Mouse (Mus musculus): Measurements from ENCODE around the gene Trim41.
"Not testable (repeated sequence)": the region's sequence is repeated elsewhere in the genome, so short reads cannot be mapped to it uniquely, and the experiment has no call there.

The Trim41 gene

DNA sequence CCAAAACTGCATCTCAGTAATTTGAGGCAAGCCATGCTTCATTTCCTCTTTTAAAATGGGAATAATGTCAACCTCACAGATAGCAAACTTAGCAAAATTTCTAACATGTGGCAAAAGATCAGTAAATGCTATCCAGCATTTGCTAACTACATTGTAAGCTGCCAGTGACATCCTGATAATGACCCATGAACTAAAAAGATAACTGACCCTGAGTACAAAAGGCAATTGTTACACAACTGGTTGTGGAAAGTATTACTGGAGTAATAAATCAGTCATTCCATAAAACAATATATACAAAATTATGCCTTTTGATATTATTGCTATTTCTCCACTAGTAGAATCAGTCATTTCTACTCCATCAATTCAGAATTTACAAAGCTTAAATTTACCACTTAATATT, 3.4 kb downstream of the Trim41 start:
- ATAC-seq (ENCODE audit: low TSS enrichment): no peak

DNA sequence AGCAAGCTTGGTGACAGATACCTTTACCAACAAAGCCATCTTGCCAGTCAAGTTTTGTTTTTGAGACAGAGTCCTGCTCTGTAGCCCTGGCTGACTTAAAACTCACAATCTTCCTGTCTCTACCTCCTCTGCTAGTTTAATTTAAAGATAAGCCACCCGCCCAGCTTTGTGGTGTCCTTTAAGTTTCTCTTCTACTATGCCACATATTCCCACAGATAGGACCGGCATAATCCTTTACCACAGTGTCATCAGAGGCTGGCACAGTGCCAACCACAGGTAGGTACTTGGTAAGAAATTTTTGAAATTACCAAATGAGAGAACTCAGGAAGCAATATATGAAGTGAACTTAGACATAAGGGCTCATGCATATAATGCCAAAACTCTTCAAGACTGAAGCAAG, 7.0 kb downstream of the Trim41 start:
- no peak for ATAC-seq (ENCODE audit: low TSS enrichment)

DNA sequence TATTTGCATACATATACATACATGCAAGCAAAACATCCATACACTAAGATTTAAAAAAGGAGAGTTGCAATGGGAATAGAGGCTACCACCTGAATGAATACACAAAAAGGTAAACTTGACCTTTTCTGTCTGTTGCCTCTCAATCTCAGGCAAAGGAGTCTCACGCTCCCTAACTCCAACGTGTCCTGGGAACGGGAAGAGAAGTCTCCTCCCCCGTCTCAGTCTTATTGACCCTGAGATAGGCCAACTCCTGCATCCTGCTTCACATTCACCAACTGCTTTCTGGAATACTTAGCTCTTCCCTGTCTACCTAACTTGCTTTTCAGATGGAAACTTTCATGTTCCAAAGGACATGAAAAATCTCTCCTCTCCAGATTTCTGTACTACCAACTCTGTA, 7.7 kb downstream of the Trim41 start:
- no peak for ATAC-seq (ENCODE audit: low TSS enrichment)

DNA sequence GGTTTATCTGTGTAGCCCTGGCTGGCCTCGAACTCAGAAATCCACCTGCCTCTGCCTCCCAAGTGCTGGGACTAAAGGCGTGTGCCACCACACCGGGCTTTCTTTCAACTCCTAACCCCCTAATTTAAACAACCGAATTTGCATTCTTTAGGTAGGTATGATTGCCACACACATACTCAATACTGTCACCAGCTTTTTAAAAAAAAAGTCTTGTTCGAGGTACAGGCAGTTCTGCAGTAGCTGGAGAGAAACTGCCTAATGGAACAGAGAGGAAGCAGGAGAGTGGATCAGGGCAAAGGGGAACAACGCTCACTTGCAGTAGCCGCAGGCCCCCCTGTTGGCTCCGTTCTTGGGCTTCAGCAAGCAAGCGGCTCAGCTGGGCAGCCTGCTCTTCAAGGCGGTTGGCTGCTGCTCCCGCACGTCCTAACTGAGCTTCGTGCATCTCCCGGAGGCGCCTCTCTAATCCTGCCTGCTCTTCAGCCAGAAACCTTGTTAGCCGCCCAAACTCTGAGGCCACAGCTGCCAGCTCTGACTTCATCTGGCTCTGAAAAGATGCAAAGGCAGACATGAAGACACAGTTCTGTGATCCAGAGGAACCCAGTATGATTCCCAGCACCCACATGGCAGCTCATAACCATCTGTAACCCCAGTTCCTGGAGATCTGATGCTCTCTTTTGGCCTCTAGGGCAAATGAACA, 8.3 kb downstream of the Trim41 start:
- ATAC-seq (ENCODE audit: low TSS enrichment): peak; percentile 44; the same call in 1 of the 2 replicates

DNA sequence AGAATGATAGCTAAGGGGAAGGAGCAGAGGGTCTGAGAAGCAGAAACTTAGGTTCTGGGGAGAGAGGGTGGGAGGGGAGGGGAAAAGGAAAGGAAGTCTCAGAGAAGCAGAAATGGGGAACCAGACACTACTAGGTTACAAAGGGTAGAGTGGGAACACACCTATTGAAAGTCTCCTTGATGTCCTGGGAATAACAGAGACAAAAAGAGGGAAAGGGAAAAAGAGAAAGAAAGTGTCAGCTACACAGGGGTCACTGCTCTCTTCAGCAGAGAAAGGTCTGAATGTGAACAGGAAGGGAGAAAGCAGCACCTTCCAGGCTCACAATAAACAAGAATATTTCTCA, 8.9 kb downstream of the Trim41 start:
- ATAC-seq (ENCODE audit: low TSS enrichment): no peak

DNA sequence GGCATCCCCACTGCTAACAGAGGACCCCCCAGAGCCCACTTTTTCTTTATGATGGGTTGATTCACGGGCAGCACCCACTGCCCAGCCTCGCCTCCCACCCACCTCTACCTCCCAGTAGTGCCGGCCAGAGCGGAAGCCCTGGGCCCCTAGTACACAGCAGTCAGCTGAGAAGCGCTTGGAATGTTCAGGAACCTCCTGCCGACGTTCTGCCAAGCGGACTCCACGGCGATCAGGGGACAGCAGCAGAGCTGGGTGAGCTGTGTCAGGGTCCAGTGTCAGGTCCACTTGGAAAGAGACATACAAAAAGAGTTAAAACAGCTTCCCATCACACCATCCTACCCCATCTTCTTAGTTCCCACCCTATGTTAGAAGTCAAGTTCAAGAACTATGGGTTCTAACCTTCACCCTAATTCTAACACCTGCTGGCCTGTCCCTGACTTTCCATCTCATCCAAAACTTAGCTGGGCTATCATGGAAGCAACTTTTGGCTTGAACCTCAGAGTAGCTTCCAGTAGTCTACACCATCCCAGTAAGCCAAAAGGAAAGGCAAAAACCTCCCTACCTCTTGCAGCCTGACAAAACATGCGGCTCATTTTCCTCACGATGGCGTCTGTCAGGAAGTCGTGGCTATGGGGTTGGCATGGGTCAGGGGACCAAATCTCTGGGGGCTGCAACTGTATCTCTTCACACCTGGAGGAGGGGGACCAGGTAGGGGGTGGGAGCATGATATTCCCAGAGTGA, 9.4 kb downstream of the Trim41 start:
- ATAC-seq (ENCODE audit: low TSS enrichment): peak; percentile 20

DNA sequence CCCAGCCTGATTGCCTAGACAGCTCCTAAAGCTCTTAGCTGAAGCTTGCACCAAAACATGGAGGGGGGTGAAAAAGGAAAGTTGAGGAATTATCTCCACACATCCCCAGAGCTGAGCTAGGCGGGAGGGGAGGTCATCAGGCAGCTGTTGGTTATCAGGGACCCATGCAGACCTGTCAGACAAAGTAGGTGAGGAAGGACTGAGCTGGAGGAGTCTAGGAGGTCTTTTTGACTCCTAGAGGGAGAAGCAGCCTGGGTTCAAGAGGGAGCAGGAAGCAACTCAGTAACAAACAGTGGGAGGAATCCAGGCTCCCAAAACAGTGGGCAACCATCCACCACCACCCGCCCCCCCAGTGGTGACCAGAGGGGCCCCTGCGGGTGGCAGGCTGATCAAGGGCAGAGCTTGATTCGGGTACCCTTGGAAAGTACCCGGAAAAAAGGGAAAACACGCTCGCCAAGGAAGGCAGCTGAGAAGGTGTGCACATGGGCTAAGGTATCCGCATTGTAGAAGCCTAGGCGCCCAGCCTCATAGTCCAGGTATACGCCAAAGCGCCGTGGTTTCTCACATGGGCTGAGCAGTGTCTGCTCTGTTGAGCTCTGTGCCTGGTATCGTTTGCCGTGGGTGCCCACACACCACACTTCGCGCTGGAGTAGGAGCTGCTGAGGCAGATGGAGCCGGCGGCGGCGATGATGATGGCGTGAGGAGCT, 10.1 kb downstream of the Trim41 start:
- peak; percentile 83 for ATAC-seq (ENCODE audit: low TSS enrichment)

DNA sequence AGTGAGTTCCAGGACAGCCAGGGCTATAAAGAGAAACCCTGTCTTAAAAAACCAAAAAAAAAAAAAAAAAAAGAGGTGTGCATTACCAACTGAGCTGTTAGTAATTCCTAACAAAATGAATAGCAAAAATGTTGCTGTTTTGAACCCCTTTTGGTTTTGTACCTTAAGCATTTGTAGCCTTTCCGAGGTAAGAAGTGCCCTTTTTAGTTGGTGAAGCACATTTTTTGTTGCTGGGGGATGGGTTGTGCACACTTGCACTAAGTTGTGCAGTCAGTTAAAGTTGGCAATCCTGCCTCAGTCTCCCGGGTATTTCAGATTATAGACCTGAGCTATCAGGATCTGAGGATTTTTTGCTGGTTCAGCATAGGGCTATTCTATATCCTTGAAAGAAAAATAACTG, 12.2 kb downstream of the Trim41 start:
- no peak for ATAC-seq (ENCODE audit: low TSS enrichment)

DNA sequence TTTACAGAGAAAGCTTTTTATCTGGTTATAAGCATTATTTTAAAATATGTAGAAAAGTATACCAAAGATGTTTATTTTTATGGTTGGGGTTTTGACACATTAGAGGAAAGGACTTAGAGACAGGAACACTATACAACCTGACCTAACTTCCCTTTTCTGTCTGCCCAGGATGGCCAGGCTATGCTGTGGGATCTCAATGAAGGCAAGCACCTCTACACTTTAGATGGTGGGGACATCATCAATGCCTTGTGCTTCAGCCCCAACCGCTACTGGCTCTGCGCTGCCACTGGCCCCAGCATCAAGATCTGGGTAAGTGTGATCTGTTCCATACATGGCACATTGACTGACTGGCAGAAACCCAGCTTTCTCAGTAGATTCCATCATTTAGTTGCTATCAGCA, 13.2 kb downstream of the Trim41 start:
- ATAC-seq (ENCODE audit: low TSS enrichment): no peak

DNA sequence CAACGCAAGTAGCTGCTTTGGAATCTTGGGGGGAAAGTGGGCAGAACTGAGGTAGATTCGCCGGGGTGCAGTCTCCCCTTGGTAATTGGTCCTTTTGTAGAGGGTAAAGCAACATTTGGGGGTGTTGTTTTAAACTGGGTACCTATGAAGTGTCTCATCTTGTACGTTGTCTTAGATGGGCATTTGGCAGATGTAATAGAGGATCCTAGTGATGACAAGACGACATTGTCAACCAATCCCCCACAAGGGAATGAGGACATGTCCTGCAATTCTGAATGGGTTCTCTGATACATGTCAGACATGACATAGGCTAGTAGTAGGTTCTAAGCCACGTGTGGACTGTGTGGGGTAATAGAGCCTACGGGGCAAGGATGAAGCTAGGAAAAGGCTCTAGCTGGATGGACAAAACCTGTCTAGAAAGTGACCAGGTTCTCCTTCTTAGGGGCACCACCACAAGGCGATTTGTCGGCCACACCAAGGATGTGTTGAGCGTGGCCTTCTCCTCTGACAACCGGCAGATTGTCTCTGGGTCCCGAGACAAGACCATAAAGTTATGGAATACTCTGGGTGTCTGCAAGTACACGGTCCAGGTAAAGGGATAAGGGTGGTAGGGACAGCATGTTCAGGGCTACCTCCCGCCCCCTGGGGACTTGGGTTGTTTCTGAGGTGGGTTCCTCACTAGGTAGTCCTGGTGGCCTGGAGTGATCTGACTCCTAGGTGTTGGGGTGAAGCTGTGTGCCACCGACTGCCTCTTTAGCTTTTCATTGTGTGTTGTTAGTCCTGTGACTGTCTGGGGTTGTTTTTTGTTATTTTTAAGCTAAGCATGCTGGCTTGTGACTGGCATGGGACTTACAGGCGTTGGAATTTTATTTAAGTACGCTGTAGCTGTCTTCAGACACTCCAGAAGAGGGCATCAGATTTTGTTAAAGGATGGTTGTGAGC, 15.1 kb downstream of the Trim41 start:
- ATAC-seq (ENCODE audit: low TSS enrichment): no peak

DNA sequence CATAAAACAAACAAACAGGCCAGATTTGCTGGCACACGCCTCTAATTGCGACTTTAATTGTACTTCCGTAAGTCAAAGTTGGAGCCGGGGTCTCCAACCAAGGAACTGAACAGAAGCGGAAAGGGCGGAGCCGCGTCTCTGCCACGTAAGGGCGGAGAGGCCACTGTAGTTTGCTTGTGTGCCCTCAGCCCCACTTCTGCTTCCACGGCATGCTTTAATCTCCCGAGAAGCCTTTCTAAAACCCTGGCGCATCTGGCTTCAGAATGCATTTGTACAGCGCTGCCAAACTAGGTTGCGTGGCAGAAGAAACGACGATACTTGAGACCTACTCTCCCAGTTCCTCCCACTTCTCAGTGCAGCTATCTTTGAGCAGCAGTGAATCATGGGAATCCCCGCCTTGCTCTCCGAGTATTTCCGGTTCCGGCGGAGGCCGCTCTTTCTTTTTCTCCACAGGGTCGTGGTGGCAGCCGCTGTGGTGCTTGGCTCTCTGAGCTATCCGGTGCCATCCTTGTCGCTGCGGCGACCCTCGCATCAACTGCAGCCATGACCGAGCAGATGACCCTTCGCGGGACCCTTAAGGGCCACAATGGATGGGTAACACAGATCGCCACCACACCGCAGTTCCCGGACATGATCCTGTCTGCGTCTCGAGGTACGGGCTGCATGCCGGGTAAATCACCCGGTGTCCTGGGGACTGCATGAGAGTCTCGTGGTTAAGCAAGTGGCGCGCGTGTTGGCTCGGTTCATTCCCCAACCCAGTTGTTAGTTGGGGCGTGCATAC, 17.0 kb downstream of the Trim41 start, which contains the start of gene Rack1:
Gene Rack1 (plus strand): TSS at position 412 of the 781 bp plus-strand sequence.
- peak; percentile 97 for ATAC-seq (ENCODE audit: low TSS enrichment)

DNA sequence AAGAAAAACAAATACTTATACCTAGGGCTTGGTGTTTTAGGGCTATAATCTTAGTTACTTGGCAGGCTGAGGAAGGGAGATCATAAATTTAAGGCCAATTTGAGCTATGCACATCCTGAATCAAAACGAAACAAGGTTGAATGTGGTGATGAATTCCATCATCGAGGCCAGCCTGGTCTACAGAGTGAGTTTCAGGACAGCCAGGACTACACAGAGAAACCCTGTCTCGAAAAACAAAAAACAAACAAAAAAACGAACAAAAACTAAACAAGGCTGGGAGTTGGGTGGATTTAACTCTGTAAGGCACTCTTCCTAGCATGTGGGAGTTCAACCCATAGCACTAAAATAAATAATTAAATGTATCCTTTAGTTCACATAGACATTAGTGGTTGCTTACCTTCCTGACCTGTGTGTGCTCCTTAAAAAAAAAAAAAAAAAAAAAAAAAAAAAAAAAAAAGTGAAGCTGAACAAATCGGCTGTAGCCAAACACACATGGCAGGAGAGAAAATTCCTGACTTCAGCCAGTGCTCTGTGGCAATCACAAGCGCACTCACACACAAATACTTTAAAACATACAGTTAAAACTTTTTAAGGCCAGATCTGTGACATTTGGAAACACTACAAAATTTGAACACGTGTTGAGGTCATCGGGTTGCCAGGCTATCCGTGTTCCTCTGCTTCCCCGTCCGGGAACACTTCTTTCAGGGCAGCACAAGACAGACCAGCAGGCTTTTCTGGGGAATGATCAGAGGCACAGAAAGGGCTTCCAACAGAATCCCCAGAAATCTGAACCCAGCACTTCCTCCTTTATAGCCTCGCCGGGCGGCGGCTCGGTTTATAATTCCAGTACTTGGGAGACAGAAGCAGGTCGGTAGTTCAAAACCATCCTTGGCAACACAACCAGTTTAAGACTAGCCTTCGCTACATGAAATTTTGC, 17.9 kb downstream of the Trim41 start:
- peak; percentile 8; the same call in 1 of the 2 replicates for ATAC-seq (ENCODE audit: low TSS enrichment)

DNA sequence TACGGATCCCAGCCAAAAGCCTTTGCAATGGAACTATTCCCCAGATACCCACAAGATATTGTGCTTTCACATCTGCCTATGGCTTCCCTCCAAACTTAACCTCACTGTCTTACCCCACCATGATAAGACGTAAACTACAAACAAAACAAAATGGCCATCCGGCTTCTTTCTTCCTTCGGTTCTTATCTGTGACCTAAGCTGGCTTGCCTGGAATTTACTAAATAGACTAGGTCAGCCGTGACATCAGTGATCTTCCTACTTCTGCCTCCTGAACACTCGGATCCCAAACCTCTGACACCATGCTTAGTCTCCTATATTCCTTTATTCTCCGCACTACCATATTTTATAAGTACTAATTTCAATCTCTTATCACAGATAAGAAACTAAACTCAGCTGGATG, 18.8 kb downstream of the Trim41 start:
- ATAC-seq (ENCODE audit: low TSS enrichment): no peak

DNA sequence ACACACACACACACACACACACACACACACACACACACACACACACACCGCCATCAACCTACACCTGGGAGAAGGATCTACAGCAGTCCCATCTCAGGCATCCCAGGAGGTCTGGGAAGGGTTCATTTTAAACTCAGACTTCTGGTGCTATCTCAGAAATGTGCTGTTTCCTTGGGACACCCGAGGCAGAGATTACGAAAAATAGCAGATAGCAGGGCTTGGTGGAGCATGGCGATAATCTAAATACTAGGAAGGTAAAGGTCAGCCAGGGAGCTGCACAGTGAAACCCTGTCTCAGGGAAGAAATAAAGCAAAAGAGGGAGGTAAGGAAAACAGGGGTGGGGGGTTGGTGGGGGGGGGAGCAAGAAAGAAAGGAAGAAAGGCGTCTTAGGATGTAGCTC, 19.9 kb downstream of the Trim41 start:
- no peak for ATAC-seq (ENCODE audit: low TSS enrichment)

DNA sequence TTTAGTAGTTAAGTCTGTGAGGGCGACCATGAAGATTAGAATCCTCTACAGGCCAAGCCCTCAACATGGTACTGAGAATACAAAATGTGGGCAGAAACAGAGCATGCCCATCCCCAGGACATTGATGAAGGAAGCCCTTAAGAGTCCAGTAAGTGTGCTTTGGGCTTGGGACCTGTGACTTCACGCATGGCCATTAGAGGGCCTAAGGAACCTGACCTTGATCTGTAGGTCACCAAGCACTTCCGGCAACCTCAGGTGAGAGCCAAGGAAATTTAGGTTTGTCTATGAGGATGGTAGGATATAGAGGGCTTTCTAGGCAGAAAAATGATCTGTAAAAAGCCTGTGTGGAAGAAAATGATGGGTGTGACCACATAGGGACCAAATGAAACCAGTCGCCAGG, 20.9 kb downstream of the Trim41 start:
- no peak for ATAC-seq (ENCODE audit: low TSS enrichment)

DNA sequence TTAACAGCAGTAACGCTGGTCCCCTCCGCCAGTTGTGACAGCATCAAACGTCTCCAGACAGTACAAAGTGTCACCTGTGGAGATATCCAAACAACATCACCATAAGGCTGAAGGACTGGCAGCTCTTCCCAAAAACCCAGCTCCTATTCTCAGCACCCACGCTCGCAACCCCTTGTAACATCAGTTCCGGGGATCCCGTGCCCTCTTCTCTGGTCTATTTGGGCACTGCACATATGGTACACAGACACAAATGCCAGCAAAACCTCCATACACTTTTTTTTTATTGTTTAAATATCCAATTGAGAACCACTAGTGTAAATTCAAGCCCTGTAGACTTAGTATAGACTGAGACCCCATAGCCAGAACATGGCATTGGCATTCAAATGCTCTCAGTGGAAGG, 21.9 kb downstream of the Trim41 start:
- ATAC-seq (ENCODE audit: low TSS enrichment): no peak

DNA sequence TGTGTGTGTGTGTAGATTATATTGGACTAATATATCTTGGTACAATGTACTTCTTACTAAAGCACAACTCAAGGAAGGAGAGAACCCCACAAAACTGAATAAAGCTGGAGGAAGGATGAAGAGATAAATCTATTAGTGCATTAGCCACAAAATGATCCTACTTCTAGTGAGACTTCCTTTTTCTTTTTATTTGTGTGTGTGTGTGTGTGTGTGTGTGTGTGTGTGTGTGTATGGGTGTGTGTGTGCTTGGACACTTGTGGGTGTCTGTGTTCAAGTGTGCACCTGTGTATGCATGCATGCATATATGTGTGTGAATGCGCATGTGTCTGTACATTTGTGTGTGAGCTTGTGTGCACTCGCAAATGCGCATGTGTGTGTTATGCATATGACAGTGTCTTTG, 24.0 kb downstream of the Trim41 start:
- ATAC-seq (ENCODE audit: low TSS enrichment): no peak

DNA sequence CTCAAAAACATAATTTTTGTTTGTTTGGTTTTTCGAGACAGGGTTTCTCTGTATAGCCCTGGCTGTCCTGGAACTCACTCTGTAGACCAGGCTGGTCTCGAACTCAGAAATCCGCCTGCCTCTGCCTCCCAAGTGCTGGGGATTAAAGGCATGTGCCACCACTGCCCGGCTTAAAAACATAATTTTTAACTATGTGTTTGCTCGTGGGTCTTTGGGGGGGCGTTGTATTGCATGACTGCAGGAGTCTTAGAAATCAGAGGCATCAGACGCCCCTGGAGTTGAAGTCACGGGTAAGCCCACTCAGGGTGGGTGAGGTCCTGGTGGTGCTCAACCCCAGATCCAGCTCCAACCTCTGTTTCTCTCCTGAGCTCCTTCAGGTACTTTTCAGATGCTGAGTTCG, 25.3 kb downstream of the Trim41 start:
- not testable (repeated sequence) for ATAC-seq (ENCODE audit: low TSS enrichment)

DNA sequence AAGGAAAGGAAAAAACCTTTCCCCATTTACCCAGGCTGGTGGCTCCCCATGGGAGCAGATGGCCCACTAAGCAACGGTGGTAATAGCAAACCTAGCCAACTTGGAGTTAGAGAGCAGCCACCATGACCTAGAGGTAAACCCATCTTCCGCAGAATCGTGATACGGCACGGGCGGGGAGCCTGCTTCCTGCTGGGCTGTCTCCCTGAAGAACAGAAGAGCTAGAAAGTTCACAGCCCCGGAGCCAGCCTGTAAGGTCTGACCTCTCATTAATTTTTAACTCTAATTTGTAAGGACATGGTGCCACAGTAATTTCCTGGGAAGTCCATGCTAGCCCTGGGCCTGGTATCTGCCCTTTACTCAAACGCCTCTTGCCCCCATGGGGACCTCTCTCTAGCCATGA, 26.2 kb downstream of the Trim41 start:
- ATAC-seq (ENCODE audit: low TSS enrichment): no peak

All from frontal cortex, adult (tissue).